Mouse (Mus musculus): Measurements from ENCODE around the gene Lsamp. TPM values are rescaled to one million over a fixed set of nuclear protein-coding genes. Genes with fewer than 3 reads are reported as not detected.
A peak's percentile ranks its signal among the peaks of the same experiment; 100 is the strongest.

Gene Lsamp
- polyA plus RNA-seq, 1 experiment from 2014 or later, result 31.1 TPM

DNA sequence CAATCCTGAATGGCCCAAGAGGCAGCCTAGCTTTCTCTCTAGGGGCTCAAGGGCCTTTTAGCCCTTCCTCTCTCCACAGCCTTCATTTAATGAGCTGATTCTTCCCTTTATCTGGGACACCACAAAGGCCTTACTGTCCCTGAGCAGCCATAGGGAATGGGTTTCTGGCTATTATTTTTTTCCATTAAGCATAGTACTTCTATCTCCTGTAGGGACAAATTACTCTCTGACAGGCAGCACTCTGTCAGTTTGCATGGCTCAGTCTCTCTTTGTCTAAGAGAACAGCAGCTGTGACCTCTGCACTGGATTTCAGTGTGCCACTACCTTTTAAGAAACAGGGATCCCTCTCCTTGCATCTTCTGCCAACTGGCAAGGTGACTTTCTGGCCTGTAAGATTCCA is 1251.7 kb downstream of the Lsamp start:
- no peak overlapping the region for H3K4me3 ChIP-seq
- H3K9ac ChIP-seq, result no peak overlapping the region
- no peak overlapping the region for H3K27ac ChIP-seq
- H3K4me2 ChIP-seq (replicated peaks), result no peak overlapping the region
- H3K4me1 ChIP-seq, result no peaks in the 10 kb centered on the region
- ATAC-seq (ENCODE audit: low FRiP score), result no peak
- no peaks in the 10 kb centered on the region for H3K27me3 ChIP-seq
- no peaks in the 10 kb centered on the region for H3K9me3 ChIP-seq (replicated peaks)
- no peaks in the 10 kb centered on the region for H3K36me3 ChIP-seq

DNA sequence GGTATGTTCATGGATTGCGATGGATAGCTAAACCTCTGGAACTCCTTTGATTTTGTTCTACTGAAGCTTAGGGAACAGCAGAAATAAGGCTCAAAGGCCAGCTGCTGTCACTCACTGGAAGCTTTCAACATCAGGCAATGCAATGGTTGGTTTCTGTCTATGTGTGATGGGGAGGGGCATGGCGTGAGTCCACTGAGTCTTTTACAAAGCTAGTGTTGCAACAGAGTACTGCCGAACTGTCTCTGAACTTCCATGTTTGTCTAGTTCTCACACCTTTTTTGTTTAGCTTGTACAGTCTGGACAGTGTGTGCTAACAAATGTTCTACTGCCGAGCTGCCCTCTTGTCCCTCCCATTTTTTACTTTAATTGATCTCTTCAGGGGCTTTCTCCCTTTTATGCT is 1258.7 kb downstream of the Lsamp start:
- no peak for ATAC-seq (ENCODE audit: low FRiP score)
- Histone ChIP-seq H3K27me3 (no peaks in the 10 kb centered on the region), H3K9me3 (replicated peaks) (no peaks in the 10 kb centered on the region), H3K27ac (no peak overlapping the region), H3K4me1 (no peaks in the 10 kb centered on the region), H3K9ac (no peak overlapping the region), H3K4me2 (replicated peaks) (no peak overlapping the region), H3K4me3 (no peak overlapping the region), H3K36me3 (no peaks in the 10 kb centered on the region)
- 75% methylated on average over 4 of the region's 4 CpGs for WGBS

DNA sequence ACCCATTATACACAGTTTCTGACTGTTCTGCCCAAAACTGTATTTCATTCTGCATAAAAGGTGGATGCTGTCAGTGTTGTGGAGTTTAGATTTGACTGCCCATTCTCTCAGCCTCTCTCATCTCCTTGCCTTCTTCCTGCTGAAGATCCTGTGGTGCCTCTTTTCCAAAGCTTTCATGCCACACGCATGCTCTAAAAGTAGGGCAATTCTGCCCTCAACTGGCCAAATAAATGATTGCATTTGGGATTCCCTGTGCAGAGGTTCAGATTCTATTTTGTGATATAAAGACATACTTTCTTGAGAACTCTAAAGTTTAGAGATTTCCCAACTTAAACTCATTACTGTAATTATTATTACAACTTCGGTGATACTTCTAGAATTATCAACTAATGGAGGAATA is 1260.5 kb downstream of the Lsamp start:
- H3K27me3 ChIP-seq, result no peaks in the 10 kb centered on the region
- H3K27ac ChIP-seq, result no peak overlapping the region
- no peaks in the 10 kb centered on the region for H3K36me3 ChIP-seq
- H3K4me2 ChIP-seq (replicated peaks), result no peak overlapping the region
- no peak overlapping the region for H3K4me3 ChIP-seq
- H3K4me1 ChIP-seq, result no peaks in the 10 kb centered on the region
- 0 out of 2 replicates have a peak, but pooled peaks have one; percentile 56 for ATAC-seq (ENCODE audit: low FRiP score)
- 18% methylated on average over 2 of the region's 2 CpGs for WGBS
- H3K9ac ChIP-seq, result no peak overlapping the region
- no peaks in the 10 kb centered on the region for H3K9me3 ChIP-seq (replicated peaks)

DNA sequence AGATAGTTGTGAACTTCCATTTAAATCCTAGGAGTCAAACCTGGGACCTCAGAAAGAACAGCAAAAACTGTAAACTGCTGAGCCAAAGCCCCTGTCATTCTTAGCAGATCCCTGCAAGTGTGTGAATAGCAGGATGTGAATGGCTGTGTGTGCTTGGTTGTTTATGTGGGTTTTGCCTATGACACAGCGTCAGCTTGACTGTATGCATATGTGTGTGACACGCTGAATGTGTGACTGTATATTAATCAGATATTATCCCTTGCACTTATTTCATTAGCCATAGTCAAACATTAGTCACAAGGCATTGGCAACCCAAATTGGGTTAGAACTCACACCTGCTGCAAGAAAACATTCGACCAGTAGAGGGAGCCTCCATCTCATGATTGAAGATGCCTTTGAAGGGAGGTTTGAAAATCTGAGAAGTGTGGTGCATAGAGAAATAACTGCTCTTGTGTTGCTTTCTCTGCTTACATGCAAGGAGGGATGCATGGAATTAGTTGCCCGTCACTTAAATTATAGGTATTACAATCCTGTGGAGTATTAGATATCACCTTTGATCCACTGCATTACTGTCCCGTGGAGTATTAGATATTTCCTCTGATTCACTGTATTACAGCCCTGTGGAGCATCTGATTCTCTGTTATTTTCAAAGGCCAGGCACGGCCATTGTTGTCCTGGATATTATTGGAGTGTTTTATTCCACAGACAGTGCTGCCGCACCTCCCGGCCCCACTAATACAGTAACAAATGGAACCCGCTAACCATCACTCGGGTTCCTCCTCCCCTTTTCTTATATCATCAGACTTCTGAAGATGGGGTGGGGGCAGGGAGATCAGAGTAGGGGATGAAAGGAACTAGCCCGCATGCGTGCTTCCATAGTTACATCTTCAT is 1274.2 kb downstream of the Lsamp start:
- Histone ChIP-seq H3K4me3 (no peak overlapping the region), H3K36me3 (no peaks in the 10 kb centered on the region), H3K4me1 (0 out of 2 replicates have a peak, but pooled peaks cover 3% of the 10 kb centered on the region), H3K9ac (no peak overlapping the region), H3K9me3 (replicated peaks) (no peaks in the 10 kb centered on the region), H3K27ac (peak overlapping the region; percentile 44; the same call in 1 of the 2 replicates), H3K27me3 (no peaks in the 10 kb centered on the region), H3K4me2 (replicated peaks) (no peak overlapping the region)
- WGBS, result 57% methylated on average over 12 of the region's 12 CpGs
- ATAC-seq (ENCODE audit: low FRiP score), result peak; percentile 63

DNA sequence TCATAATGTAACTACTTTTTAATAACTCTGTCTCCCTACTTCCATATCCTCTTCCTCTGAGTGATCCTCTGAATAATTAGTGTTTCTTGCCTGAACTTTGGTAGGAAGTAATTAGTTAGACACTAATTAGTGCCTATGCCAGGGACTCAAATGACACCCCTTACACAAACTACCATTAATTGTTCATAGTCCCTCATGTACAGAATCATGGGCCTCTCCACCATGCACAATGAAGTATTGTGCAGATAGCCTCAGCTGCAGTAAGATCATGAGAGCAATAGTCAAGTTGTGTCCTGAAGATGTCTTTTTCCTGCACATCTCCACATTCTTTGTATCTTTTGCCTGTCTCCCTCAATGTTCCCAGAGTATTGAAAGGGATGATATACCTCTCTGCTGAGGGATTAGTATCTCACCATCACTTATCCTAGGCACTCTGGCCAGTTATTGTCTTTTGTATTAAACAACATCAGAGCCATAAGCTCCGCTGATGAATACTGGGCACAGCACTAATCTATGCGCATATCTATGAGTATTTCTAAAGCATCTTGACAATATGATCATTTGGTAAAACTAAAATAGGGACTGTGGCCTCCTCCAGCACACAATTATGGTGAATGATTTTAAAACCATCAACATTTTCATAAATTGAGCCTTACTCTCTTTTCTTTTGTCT is 1292.0 kb downstream of the Lsamp start:
- Histone ChIP-seq H3K4me1 (no peaks in the 10 kb centered on the region), H3K27ac (no peak overlapping the region), H3K27me3 (no peaks in the 10 kb centered on the region), H3K9me3 (replicated peaks) (no peaks in the 10 kb centered on the region), H3K9ac (no peak overlapping the region), H3K4me3 (no peak overlapping the region), H3K36me3 (no peaks in the 10 kb centered on the region), H3K4me2 (replicated peaks) (no peak overlapping the region)
- ATAC-seq (ENCODE audit: low FRiP score), result no peak
- WGBS, result 74% methylated on average over 2 of the region's 2 CpGs

DNA sequence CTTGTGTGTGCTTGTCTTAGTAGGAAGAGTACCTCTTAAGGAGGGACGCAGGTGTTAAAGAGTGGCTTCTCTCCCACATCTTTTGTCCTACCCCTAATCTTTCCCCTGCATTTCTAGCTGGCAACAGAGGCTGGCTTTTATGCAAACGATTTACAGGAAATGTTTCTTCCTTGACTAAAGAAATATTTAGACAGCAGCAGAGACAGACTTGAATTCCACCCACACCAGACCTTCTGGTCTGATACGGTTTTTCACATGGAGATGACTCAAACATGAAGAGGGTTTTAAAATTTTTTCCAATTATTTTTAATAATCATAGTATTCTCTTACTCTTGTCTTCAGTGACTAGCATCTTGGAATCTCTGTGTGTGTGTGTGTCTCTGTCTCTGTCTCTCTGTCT is 1333.8 kb downstream of the Lsamp start:
- Histone ChIP-seq H3K4me2 (replicated peaks) (no peak overlapping the region), H3K27ac (no peak overlapping the region), H3K9me3 (replicated peaks) (no peaks in the 10 kb centered on the region), H3K9ac (no peak overlapping the region), H3K4me1 (no peaks in the 10 kb centered on the region), H3K27me3 (no peaks in the 10 kb centered on the region), H3K36me3 (no peaks in the 10 kb centered on the region), H3K4me3 (no peak overlapping the region)
- ATAC-seq (ENCODE audit: low FRiP score), result no peak
- 82% methylated on average over 3 of the region's 3 CpGs for WGBS

DNA sequence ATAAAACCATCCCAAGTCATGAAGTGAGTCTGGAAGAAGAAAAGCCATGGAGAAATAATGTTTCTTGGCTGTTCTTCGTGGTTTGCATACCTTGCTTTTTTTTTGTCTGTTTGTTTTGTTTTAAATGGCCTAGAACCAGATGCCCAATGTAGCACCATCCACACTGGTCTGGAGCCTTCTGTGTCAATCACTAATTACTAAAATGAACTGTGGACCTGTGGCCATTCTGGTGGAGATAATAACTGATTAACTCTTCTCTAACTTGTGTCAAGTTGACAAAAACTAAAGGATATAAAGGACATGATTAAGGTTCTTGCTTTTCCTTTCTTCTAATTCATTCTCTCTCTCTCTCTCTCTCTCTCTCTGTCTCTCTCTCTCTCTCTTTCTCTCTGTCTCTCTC is 1359.3 kb downstream of the Lsamp start:
- Histone ChIP-seq H3K4me1 (no peaks in the 10 kb centered on the region), H3K27ac (no peak overlapping the region)
- no peak for ATAC-seq (ENCODE audit: low FRiP score)

DNA sequence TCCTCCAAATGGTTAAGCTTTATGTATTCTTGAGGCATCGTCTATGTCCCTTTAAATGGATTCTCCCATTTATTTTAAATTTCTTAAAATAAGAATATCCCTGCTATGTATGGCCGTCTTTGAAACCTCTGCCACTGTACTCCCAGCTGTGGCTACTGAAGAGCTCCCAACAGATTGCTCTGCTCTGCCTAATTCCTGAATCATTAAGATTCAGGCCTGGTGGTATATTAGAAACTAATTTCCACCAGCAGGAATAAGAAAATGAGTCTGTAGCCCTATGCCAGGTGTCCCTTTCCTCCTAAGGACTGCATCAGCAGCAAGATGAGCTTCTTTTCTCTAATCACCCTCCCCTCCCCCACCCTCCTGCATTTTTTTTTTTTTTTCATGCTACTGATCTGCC is 1381.0 kb downstream of the Lsamp start:
- H3K4me3 ChIP-seq, result no peak overlapping the region
- no peak overlapping the region for H3K4me2 ChIP-seq (replicated peaks)
- no peak for ATAC-seq (ENCODE audit: low FRiP score)
- no peaks in the 10 kb centered on the region for H3K4me1 ChIP-seq
- no peaks in the 10 kb centered on the region for H3K27me3 ChIP-seq
- WGBS, result 75% methylated on average over 2 of the region's 2 CpGs
- H3K9ac ChIP-seq, result no peak overlapping the region
- no peaks in the 10 kb centered on the region for H3K36me3 ChIP-seq
- H3K27ac ChIP-seq, result no peak overlapping the region
- H3K9me3 ChIP-seq (replicated peaks), result no peaks in the 10 kb centered on the region

More for the DNA sequence above, 1359.3 kb downstream of the Lsamp start:
- Histone ChIP-seq H3K36me3 (no peaks in the 10 kb centered on the region), H3K9ac (no peak overlapping the region), H3K27me3 (no peaks in the 10 kb centered on the region), H3K9me3 (replicated peaks) (no peaks in the 10 kb centered on the region), H3K4me3 (no peak overlapping the region), H3K4me2 (replicated peaks) (no peak overlapping the region)
- 91% methylated on average over 1 of the region's 1 CpGs for WGBS

DNA sequence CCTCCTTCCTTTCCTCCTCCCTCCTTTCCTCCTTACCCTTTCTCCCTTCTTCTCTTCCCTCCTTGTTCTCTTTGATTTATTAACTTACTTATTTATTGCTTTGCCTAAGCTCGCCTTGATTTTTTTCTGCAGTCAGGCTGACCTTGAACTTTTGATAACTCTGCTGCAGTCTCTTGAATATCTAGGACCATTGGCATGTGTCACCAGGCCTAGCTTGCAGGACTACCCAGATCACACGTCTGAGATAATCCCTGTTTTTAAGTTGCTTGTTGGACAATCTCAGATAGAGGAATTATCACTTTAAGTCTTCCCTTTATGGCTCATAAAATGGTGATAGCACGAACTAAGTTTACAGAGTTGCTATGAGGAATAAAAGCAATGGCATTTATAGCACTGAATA is 1399.5 kb downstream of the Lsamp start:
- Histone ChIP-seq H3K9me3 (replicated peaks) (no peaks in the 10 kb centered on the region), H3K9ac (no peak overlapping the region), H3K36me3 (no peaks in the 10 kb centered on the region), H3K4me1 (no peaks in the 10 kb centered on the region), H3K27me3 (no peaks in the 10 kb centered on the region), H3K4me2 (replicated peaks) (no peak overlapping the region), H3K4me3 (no peak overlapping the region), H3K27ac (no peak overlapping the region)
- no peak for ATAC-seq (ENCODE audit: low FRiP score)
- WGBS, result 73% methylated on average over 3 of the region's 3 CpGs

DNA sequence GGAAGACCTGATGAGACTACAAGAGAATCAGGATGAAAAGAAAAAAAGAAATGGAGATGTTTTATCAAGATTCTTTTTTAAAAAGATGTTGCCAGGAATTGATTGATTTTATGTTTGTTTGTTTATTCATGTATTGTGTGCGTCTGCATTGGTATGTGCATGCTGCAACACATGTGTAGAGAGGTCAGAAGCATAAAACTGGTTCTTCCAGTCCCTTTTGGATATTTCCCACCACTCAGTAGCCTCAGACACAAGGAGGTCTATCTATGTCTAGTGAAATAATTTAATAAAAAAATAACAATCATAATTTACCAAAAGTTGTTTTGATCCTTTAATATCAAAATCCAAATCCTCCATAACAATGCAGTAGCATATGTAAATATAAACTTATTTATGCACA is 1400.1 kb downstream of the Lsamp start:
- Histone ChIP-seq H3K4me3 (no peak overlapping the region), H3K4me2 (replicated peaks) (no peak overlapping the region), H3K36me3 (no peaks in the 10 kb centered on the region), H3K9me3 (replicated peaks) (no peaks in the 10 kb centered on the region), H3K27me3 (no peaks in the 10 kb centered on the region), H3K9ac (no peak overlapping the region), H3K27ac (no peak overlapping the region), H3K4me1 (no peaks in the 10 kb centered on the region)
- 82% methylated on average over 1 of the region's 1 CpGs for WGBS
- ATAC-seq (ENCODE audit: low FRiP score), result no peak

DNA sequence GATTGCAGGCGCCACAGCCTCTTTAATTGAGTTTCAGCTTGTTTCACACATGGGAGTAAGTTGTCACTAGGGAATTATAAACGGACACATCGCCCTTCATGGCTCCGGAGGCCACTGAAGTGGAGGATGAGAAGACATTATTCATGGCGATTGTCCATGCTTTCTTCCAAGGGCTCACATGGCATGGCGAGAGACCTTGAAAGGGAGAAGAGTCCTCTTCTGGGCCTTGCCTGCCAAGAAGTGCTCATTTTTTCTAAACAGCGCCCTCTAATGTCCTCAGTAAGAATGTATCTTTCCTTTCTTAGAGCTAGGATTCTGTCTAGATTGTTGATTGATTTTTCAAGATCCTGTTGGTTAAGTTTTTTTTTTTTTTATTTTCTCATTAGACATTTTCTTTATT is 1424.7 kb downstream of the Lsamp start:
- ATAC-seq (ENCODE audit: low FRiP score), result no peak
- no peak overlapping the region for H3K9ac ChIP-seq
- H3K36me3 ChIP-seq, result no peaks in the 10 kb centered on the region
- no peaks in the 10 kb centered on the region for H3K9me3 ChIP-seq (replicated peaks)
- 52% methylated on average over 7 of the region's 7 CpGs for WGBS
- no peak overlapping the region for H3K4me2 ChIP-seq (replicated peaks)
- no peaks in the 10 kb centered on the region for H3K27me3 ChIP-seq
- no peaks in the 10 kb centered on the region for H3K4me1 ChIP-seq
- H3K27ac ChIP-seq, result no peak overlapping the region
- no peak overlapping the region for H3K4me3 ChIP-seq

DNA sequence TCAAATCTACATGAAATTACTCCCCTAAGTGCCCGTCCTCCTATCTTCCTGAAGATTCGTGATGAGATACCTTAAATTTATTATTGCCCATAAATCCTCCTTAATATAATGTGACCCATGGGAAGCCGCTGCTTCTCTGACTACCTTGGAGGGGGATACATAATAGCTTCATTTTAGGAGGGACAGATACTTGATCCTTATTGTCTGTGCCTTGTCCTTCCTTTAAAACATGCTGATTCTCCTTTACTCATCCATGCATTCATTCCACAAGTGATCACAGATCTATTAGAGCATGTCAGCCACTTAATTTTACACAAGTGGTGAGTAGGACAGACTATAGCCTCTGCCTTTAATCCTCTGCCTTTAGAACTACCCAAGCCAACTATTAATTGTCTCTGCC is 1426.5 kb downstream of the Lsamp start:
- no peaks in the 10 kb centered on the region for H3K4me1 ChIP-seq
- no peaks in the 10 kb centered on the region for H3K9me3 ChIP-seq (replicated peaks)
- no peaks in the 10 kb centered on the region for H3K27me3 ChIP-seq
- H3K4me3 ChIP-seq, result no peak overlapping the region
- no peak overlapping the region for H3K4me2 ChIP-seq (replicated peaks)
- H3K9ac ChIP-seq, result no peak overlapping the region
- ATAC-seq (ENCODE audit: low FRiP score), result no peak
- H3K36me3 ChIP-seq, result no peaks in the 10 kb centered on the region
- 79% methylated on average over 3 of the region's 3 CpGs for WGBS
- H3K27ac ChIP-seq, result no peak overlapping the region

DNA sequence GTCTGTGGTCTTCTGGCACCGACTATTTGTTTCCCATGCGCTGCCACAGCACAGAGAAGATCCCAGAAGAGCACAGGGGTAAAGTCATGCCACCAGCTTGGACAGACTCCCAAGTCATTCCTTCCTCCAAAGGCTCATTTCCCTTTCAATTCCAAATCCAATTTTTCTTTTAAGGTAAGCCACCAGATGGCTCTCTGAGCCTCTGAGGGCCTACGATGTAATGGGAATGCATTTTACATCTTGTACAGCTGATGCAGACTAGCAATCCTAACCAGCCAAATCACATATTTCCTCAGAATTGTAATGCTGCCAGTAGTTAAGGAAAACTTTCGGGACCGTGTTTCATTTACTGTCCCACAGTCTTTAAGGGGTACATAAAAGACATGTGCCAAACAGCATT is 1433.2 kb downstream of the Lsamp start:
- H3K4me2 ChIP-seq (replicated peaks), result no peak overlapping the region
- WGBS, result 81% methylated on average over 5 of the region's 5 CpGs
- no peak overlapping the region for H3K9ac ChIP-seq
- no peak for ATAC-seq (ENCODE audit: low FRiP score)
- no peaks in the 10 kb centered on the region for H3K4me1 ChIP-seq
- no peak overlapping the region for H3K27ac ChIP-seq
- H3K9me3 ChIP-seq (replicated peaks), result no peaks in the 10 kb centered on the region
- H3K4me3 ChIP-seq, result no peak overlapping the region
- no peaks in the 10 kb centered on the region for H3K36me3 ChIP-seq
- no peaks in the 10 kb centered on the region for H3K27me3 ChIP-seq
